Mouse (Mus musculus) gastrocnemius, postnatal 25 days (tissue): ENCODE measurements around the gene Aqp1. TPM values are rescaled to one million over a fixed set of nuclear protein-coding genes. Genes with fewer than 3 reads are reported as not detected.
A peak's percentile ranks its signal among the peaks of the same experiment; 100 is the strongest.

Experiments
- DNase-seq: peaks from one replicate; pipeline ENCODE4 v3.0.0; 2022
- total RNA-seq, 2 experiments: library from RNA; stranded (reverse); gene quantifications; 1 replicate in 1 of 2; 2 replicates in 1 of 2; pipeline ENCODE4 v1.2.3; 2021

The Aqp1 gene
- total RNA-seq, 2 experiments from 2014 or later: 203 to 271 TPM

- DNase-seq: no peak
Measured at GRCm38 (mm10) chr6:55331315-55331714, 4.9 kb upstream of the Aqp1 start.

- no peak for DNase-seq
Measured at GRCm38 (mm10) chr6:55332100-55332772, 4.0 kb upstream of the Aqp1 start.

GRCm38 (mm10) chr6:55332773-55333109 is 3.5 kb upstream of the Aqp1 start:
- DNase-seq: no peak

GRCm38 (mm10) chr6:55337242-55337641 is 1.0 kb downstream of the Aqp1 start:
- no peak for DNase-seq

- DNase-seq: no peak
Measured at GRCm38 (mm10) chr6:55338077-55338476, 1.8 kb downstream of the Aqp1 start.

- no peak for DNase-seq
Measured at GRCm38 (mm10) chr6:55338934-55339825, 2.9 kb downstream of the Aqp1 start.

- DNase-seq: no peak
Measured at GRCm38 (mm10) chr6:55341688-55342087, 5.5 kb downstream of the Aqp1 start.

GRCm38 (mm10) chr6:55342328-55342727 is 6.1 kb downstream of the Aqp1 start:
- DNase-seq: peak; percentile 48

- no peak for DNase-seq
Measured at GRCm38 (mm10) chr6:55343446-55343845, 7.2 kb downstream of the Aqp1 start.

GRCm38 (mm10) chr6:55344291-55345016 is 8.2 kb downstream of the Aqp1 start:
- DNase-seq: no peak

- no peak for DNase-seq
Measured at GRCm38 (mm10) chr6:55345264-55345663, 9.0 kb downstream of the Aqp1 start.

GRCm38 (mm10) chr6:55346491-55346890 is 10.3 kb downstream of the Aqp1 start:
- DNase-seq: no peak

- no peak for DNase-seq
Measured at GRCm38 (mm10) chr6:55347711-55348571, 11.7 kb downstream of the Aqp1 start.

- no peak for DNase-seq
Measured at GRCm38 (mm10) chr6:55349231-55349630, 13.0 kb downstream of the Aqp1 start.

- DNase-seq: no peak
Measured at GRCm38 (mm10) chr6:55350383-55350952, 14.2 kb downstream of the Aqp1 start.

GRCm38 (mm10) chr6:55351712-55352111 is 15.5 kb downstream of the Aqp1 start:
- DNase-seq: no peak

- DNase-seq: no peak
Measured at GRCm38 (mm10) chr6:55353711-55354445, 17.6 kb downstream of the Aqp1 start.

- no peak for DNase-seq
Measured at GRCm38 (mm10) chr6:55354456-55355117, 18.4 kb downstream of the Aqp1 start.

- DNase-seq: no peak
Measured at GRCm38 (mm10) chr6:55355575-55355974, 19.3 kb downstream of the Aqp1 start.

GRCm38 (mm10) chr6:55356017-55356703 is 19.9 kb downstream of the Aqp1 start:
- DNase-seq: peak; percentile 45
